Mouse (Mus musculus) neutrophil, adult 65 days (primary cell): ENCODE measurements around the gene Plxnb1. TPM values are rescaled to one million over a fixed set of nuclear protein-coding genes. Genes with fewer than 3 reads are reported as not detected.

Experiments used
- total RNA-seq: library from RNA; stranded (reverse); gene quantifications from 2 replicates; pipeline ENCODE4 v1.2.4, GENCODE M21; 2023

Gene Plxnb1
- total RNA-seq: 0.73 TPM in 1 of 2 replicates, not detected in the other

GRCm38 (mm10) chr9:109095137-109095982, at the start of gene Plxnb1:
Plxnb1 (plus strand) TSS chr9:109095389.

GRCm38 (mm10) chr9:109059136-109059903, 35.9 kb upstream of the Plxnb1 start, which contains the start of gene Trex1:
Trex1 (minus strand) TSS chr9:109059734.

GRCm38 (mm10) chr9:109073661-109074573, 21.3 kb upstream of the Plxnb1 start, which contains the start of gene Atrip:
Atrip (minus strand) TSS chr9:109074124.

GRCm38 (mm10) chr9:109082124-109082800, 12.9 kb upstream of the Plxnb1 start, which contains the start of the genes Ccdc51 and Tma7:
Ccdc51 (plus strand) TSS chr9:109082493.
Tma7 (minus strand) TSS chr9:109082587.

GRCm38 (mm10) chr9:109161941-109162340, 66.8 kb downstream of the Plxnb1 start, which contains the start of gene Fbxw21:
Fbxw21 (minus strand) TSS chr9:109162041.

Other genes starting within 250 kb of the Plxnb1 start
- gene Slc26a6, start 242.1 kb upstream of the Plxnb1 start, total RNA-seq: 8.0 and 8.1 TPM in 2 replicates
- gene Tmem89, start 180.8 kb upstream of the Plxnb1 start, total RNA-seq: not detected in 2 replicates
- gene Uqcrc1, start 158.8 kb upstream of the Plxnb1 start, total RNA-seq: 139 and 161 TPM in 2 replicates
- gene Col7a1, start 141.8 kb upstream of the Plxnb1 start, total RNA-seq: 4.3 and 4.7 TPM in 2 replicates
- gene Ucn2, start 109.4 kb upstream of the Plxnb1 start, total RNA-seq: not detected in 2 replicates
- gene Pfkfb4, start 103.6 kb upstream of the Plxnb1 start, total RNA-seq: 177 and 195 TPM in 2 replicates
- 139 and 214 TPM in 2 replicates for gene Shisa5, start 56.8 kb upstream of the Plxnb1 start, total RNA-seq
- gene Trex1, start 35.7 kb upstream of the Plxnb1 start, total RNA-seq: 24.9 and 35.0 TPM in 2 replicates
- 11.8 and 17.5 TPM in 2 replicates for gene Atrip, start 21.3 kb upstream of the Plxnb1 start, total RNA-seq
- 2.9 and 3.1 TPM in 2 replicates for gene Ccdc51, start 12.9 kb upstream of the Plxnb1 start, total RNA-seq
- gene Tma7, start 12.8 kb upstream of the Plxnb1 start, total RNA-seq: 194 and 223 TPM in 2 replicates
- not detected in 2 replicates for gene Fbxw21, start 66.7 kb downstream of the Plxnb1 start, total RNA-seq
- gene Fbxw13, start 100.6 kb downstream of the Plxnb1 start, total RNA-seq: not detected in 2 replicates
- not detected in 2 replicates for gene Fbxw20, start 139.4 kb downstream of the Plxnb1 start, total RNA-seq
- gene Fbxw14, start 192.3 kb downstream of the Plxnb1 start, total RNA-seq: not detected in 2 replicates
- not detected in 2 replicates for gene Fbxw28, start 244.3 kb downstream of the Plxnb1 start, total RNA-seq